Mouse (Mus musculus) cerebellum, adult 8-10 months (tissue): ENCODE results near the gene Hells.

ENCODE experiments used
- DNase-seq: peaks from one replicate; pipeline ENCODE4 v3.0.0; 2022

The Hells gene

DNA sequence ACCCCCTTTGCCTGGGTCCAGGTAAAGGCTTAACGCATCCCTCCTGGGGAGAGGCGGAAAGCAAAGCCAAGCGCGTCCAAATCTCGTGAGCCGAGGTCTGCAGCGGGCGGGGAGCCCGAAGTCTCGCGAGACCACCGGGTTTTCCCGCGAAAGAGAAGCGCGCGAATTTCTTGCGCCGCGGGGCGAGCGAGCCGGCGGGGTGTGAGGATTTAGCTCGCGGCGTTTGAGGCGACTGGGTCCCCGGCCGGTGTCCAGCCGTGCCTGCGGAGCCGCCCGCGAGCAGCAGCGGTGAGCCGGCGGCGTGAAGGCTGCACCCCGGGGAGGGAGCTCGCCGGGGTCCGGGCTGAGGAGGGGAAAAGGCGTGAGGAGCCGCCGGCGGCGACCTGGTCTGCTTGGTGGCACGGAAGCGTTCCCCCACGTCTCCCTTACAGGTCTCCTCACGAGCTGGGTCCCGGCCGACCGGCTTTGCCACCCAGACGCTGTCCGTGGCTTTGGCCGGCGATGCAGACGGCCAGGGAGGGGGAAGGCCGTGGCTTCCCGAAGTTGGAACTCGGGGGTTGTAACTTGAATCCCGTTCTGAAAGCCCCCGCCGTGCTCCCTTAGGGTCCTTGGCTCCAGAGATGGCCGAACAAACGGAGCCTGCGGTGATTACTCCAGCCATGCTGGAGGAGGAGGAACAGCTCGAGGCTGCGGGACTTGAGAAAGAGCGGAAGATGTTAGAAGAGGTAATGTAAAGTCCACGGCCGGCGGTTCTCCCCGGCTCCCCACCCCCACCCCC is at the start of gene Hells:
Hells (plus strand) TSS at position 128 of the 778 bp plus-strand sequence.
- DNase-seq: peak; percentile 74

- no peak for DNase-seq
Measured at GRCm38 (mm10) chr19:38901146-38902135, 29.3 kb upstream of the Hells start.

- DNase-seq: no peak
Measured at GRCm38 (mm10) chr19:38902501-38902900, 28.2 kb upstream of the Hells start.

GRCm38 (mm10) chr19:38913786-38914185 is 16.9 kb upstream of the Hells start:
- DNase-seq: no peak

DNA sequence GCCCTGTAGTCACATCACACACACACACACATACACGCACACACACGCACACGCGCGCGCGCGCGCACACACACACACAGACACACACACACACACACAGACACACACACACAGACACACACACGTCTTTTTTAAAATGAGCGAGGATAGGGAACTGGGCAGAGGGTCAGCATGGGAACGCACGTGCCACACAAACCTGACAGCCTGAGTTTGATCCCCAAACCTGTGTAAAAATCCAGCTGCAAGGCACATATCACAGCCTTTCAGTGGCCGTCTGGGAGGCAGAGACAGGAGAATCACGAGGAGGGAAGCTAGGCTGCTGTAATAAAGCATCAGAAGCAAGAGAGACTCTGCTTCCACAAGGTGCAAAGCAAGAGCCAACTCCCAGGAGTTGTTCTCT is 15.8 kb upstream of the Hells start:
- DNase-seq: no peak

- peak; percentile 32 for DNase-seq
Measured at GRCm38 (mm10) chr19:38915677-38916076, 15.0 kb upstream of the Hells start.

DNA sequence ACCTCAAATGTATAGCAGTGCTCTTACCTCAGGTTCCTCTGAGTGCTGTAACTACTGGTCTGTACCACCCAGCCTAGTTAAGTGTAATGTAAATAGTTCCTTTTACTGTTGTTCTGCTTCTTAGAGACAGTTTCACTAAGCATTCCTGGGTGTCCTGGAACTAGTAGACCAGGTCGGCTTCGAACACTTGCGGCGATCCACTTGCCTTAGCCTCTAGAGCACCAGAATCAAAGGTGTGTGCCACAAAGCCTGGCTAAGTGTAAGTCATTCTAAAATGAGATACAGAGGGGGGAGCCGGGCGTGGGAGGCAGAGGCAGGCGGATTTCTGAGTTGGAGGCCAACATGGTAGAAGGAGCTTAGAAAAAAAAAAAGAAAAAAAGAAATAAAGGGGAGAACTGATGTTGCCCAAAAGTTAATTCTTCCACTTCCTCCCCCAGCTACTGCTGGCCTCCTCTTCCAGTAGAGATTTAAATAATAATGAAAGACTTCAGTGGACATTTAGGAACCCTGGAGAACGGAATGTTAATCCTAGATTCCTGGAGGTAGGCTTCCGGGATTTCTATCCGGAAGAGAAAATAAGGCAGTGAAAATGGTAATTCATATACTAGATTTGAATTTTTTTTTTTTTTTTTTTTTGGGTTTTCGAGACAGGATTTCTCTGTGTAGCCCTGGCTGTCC is 2.1 kb upstream of the Hells start:
- DNase-seq: no peak

DNA sequence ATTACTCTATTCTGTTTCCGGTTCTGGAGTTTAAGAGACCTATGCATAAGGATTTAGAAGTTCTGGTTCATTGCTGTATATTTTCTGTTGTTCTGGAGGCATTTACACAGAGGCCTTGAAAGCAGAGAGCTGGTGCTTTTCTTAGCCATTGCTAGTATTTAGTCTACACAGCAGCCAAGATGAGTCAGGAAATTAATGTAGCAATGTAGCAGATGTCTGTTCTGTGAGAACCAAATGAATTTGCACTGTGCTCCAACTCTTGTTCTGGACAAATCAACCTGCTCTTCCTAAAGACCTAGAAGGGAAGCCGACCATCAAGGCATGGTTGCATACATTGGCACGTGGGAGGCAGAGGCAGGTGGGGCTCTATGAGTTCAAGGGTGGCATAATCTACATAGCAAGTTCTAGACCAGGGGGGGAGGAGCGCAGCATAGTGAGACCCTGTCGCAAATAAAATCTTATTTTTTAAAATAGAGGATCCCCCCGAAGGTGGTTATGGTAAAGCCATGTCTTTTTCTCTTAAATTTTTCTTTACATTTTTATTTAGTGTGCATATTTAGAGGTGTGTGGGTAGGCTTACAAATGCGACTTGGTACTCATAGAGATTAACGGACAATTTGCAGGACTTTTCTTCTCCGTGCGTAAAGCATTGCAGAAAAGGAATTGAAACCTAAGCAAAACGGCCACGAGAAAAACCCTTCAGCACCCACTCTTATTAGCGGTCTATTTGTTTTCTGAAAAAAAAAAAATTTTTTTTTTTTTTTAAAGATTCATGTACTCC is 1.1 kb upstream of the Hells start:
- DNase-seq: no peak

- no peak for DNase-seq
Measured at GRCm38 (mm10) chr19:38930252-38930787, 395 bp upstream of the Hells start.

- DNase-seq: no peak
Measured at GRCm38 (mm10) chr19:38931566-38931890, 813 bp downstream of the Hells start.

- DNase-seq: no peak
Measured at GRCm38 (mm10) chr19:38944590-38945307, 14.0 kb downstream of the Hells start.

DNA sequence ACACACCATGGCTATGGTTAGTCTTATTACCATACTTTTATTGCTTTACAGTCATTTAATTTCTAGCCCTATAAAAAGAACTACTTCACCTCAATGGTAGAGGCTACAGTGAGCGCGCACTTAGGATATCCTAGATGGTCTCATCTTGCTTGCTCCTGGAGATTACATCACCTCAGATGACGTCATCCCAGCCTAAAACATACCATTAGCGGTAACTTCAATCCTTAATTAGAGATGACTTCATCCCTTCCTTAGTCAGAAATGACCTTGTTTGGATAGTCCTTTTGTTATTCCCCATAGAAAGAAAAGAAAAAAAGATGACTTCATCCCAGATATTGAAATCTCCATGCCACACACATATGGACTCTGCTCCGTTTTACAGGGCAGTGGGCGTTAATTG is 40.0 kb downstream of the Hells start:
- DNase-seq: no peak

- DNase-seq: no peak
Measured at GRCm38 (mm10) chr19:38972581-38972980, 41.9 kb downstream of the Hells start.

DNA sequence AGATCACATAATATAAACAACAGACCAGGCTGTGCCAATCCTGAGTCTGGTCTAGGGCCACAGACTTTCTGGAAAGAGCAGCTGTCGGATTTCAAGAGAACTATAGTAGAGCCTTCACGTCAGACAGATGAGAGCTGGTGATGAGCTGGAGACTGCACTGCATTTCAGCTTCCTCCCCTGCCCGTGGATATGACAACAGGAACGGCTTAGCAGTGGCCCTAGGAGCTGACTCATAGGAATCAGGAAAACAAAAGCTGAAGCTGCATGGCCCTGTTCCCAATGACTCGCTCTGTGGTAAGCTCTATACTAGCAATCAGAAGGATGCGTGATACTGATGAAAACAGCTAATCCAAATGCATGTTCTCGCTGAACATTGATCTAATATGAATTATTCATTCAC is 43.0 kb downstream of the Hells start:
- no peak for DNase-seq

DNA sequence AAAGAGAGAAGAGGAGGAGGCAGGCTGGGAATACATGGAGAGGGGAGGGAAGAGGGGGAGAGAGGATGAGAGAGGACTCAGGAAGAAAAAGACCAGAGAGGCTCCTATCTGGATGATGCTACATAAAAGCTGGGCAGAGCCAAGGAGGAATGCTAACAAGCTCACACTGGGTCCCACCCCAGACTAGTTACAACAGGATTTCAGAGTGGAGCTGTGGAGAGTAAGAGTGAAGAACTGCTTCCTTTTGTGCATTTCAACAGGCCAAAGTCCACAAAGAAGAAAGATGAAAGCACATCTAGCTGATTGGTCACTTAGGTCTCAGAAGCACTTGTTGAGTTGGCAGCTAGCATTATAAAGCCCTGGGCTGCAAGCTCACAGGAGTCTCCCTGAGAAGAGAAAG is 45.6 kb downstream of the Hells start:
- DNase-seq: no peak

GRCm38 (mm10) chr19:38981966-38982365 is 51.3 kb downstream of the Hells start:
- peak; percentile 54 for DNase-seq

- no peak for DNase-seq
Measured at GRCm38 (mm10) chr19:38998248-38998647, 67.5 kb downstream of the Hells start.

DNA sequence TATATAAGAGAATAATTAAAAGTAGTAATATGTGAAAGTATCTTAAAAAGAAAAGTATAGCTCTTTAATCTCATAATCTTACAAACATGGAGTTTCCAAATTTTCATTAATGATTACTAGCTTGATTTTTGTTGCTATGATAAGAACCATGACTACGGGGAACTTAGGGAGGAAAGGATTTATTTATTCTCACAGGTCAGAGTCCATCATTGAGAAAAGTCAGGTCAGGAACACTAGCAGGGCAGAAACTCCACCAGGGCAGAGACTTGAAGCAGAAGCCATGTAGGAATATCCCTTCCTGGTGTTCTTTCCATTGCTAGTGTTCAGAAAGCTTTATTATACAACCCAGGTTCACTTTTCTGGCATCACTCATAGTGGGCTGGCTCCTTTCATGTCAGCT is 68.0 kb downstream of the Hells start:
- DNase-seq: no peak

- DNase-seq: no peak
Measured at GRCm38 (mm10) chr19:39005132-39005531, 74.4 kb downstream of the Hells start.

DNA sequence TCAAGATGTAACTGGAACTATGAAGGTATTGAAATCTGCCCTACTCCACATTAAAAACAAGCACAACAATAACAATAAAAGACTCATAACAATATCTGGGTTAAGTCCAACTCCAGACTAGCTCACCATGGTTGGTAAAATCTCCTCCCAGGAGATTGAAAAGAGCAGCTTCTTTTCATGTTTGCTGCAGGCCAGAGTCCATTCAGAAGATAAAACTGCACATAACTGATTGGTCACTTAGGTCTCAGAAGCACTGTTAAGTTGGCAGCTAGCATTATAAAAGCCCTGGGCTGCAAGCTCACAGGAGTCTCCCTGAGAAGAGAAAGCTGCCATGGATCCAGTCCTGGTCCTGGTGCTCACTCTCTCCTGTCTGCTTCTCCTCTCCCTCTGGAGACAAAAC is 76.0 kb downstream of the Hells start, which contains the start of gene Cyp2c55:
Cyp2c55 (plus strand) TSS at position 305 of the 400 bp plus-strand sequence.
- no peak for DNase-seq
